ENCODE assay signal across 1 mouse cellular context in the genomic region with DNA sequence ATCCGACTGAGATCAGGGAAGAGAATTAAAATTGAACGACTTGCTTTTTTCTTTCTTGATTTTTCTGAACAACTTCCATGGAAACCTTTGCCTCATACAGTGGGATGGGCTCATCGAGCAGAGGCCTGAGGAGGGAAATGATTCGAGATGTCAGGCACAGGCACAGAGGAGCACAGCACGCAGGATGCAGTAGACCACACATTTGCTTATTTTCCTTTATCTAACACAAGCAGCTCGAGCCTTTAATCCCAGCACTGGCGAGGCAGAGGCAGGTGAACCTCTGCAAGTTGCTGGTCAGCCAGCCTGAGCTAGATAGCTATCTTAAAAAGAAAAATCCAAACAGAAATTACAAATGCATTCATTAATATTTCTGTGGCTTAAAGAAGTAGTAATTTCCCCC.
TF ChIP-seq lines count a peak whose summit lies in the region.

No protein-coding gene starts in this region.

TF ChIP-seq in C2C12, 6 proteins besides CTCF, POLR2A, EP300 and RAD21 (continued from another document):
- no peak for TF ChIP-seq MAX (IDR thresholded peaks at IDR 0.05)
